Mouse (Mus musculus) midbrain, embryonic 15.5 days (tissue): ENCODE data around the gene Iba57. TPM values are rescaled to one million over a fixed set of nuclear protein-coding genes. Genes with fewer than 3 reads are reported as not detected.

ENCODE experiments used
- ATAC-seq: fragments of 200-750 bp; cut with Nextera tagmentation; replicated peaks from 2 replicates; pipeline ENCODE4 v1.8.0; 2017; ENCODE audit warnings: moderate TSS enrichment
- H3K27ac ChIP-seq: fragments of 300-500 bp; sonication (generic); 2 replicates; pipeline ENCODE4 v1.5.1; 2015; ENCODE audit warnings: mild to moderate bottlenecking, inconsistent platforms
- H3K27me3 ChIP-seq: fragments of 300-500 bp; sonication (generic); replicated peaks from 2 replicates; pipeline ENCODE4 v1.6.1; 2015; ENCODE audit warnings: inconsistent platforms
- H3K36me3 ChIP-seq: fragments of 300-500 bp; sonication (generic); replicated peaks from 2 replicates; pipeline ENCODE4 v1.6.1; 2015; ENCODE audit warnings: inconsistent platforms
- H3K4me1 ChIP-seq: fragments of 300-500 bp; sonication (generic); 2 replicates; pipeline ENCODE4 v1.6.1; 2015; ENCODE audit warnings: inconsistent platforms
- H3K4me2 ChIP-seq: fragments of 300-500 bp; sonication (generic); 2 replicates; pipeline ENCODE4 v1.6.1; 2015; ENCODE audit warnings: inconsistent platforms, mild to moderate bottlenecking, moderate library complexity
- H3K4me3 ChIP-seq: fragments of 300-500 bp; sonication (generic); 2 replicates; pipeline ENCODE4 v1.5.1; 2015; ENCODE audit warnings: mild to moderate bottlenecking, inconsistent platforms
- H3K9ac ChIP-seq: fragments of 300-500 bp; sonication (generic); 2 replicates; pipeline ENCODE4 v1.6.1; 2015; ENCODE audit warnings: mild to moderate bottlenecking, inconsistent platforms
- H3K9me3 ChIP-seq: fragments of 300-500 bp; sonication (generic); 2 replicates; pipeline ENCODE4 v1.6.1; 2016; ENCODE audit warnings: inconsistent platforms
- WGBS: fragments of 180-500 bp; shearing (Covaris S2); methylation state at CpG from one replicate; pipeline ENCODE4 v1.1.7; 2015; ENCODE audit warnings: mixed read lengths; 5-methylcytosine and 5-hydroxymethylcytosine counted together
- polyA plus RNA-seq: library from polyadenylated mRNA; unstranded; fragments of >200 nt; fragmentation: Nextera tagmentation; extraction: Ambion mirVana; gene quantifications from 2 replicates; pipeline ENCODE4 v1.2.1, GENCODE M21; 2015

Gene Iba57
- polyA plus RNA-seq, 1 experiment from 2014 or later = 8.7 TPM

GRCm38 (mm10) chr11:59196230-59196629 is 32.7 kb upstream of the Iba57 start:
- no peaks in the 10 kb centered on the region for H3K27me3 ChIP-seq

GRCm38 (mm10) chr11:59192059-59192386 is 28.5 kb upstream of the Iba57 start, which contains the start of gene Guk1:
TSS of gene Guk1 (minus strand) at chr11:59192212.
- H3K4me3 ChIP-seq = peak within 1 kb of the TSS; percentile 82
- no peaks in the 10 kb centered on the region for H3K36me3 ChIP-seq
- 5% methylated on average over 16 of the region's 16 CpGs for WGBS
- ATAC-seq = peak; percentile 38
- H3K27ac ChIP-seq = peak within 1 kb of the TSS; percentile 93
- H3K27me3 ChIP-seq = no peaks in the 10 kb centered on the region
- H3K9ac ChIP-seq = peak within 1 kb of the TSS; percentile 80
- peaks cover 29% of the 10 kb centered on the region for H3K4me1 ChIP-seq
- no peaks in the 10 kb centered on the region for H3K9me3 ChIP-seq
- peak within 1 kb of the TSS; percentile 77 for H3K4me2 ChIP-seq

More at GRCm38 (mm10) chr11:59196230-59196629, 32.7 kb upstream of the Iba57 start:
- Histone ChIP-seq H3K9me3 (no peaks in the 10 kb centered on the region), H3K4me1 (peaks cover 5% of the 10 kb centered on the region), H3K4me2 (no peak overlapping the region), H3K27ac (no peak overlapping the region), H3K9ac (no peak overlapping the region), H3K4me3 (no peak overlapping the region), H3K36me3 (no peaks in the 10 kb centered on the region)
- no peak for ATAC-seq

DNA sequence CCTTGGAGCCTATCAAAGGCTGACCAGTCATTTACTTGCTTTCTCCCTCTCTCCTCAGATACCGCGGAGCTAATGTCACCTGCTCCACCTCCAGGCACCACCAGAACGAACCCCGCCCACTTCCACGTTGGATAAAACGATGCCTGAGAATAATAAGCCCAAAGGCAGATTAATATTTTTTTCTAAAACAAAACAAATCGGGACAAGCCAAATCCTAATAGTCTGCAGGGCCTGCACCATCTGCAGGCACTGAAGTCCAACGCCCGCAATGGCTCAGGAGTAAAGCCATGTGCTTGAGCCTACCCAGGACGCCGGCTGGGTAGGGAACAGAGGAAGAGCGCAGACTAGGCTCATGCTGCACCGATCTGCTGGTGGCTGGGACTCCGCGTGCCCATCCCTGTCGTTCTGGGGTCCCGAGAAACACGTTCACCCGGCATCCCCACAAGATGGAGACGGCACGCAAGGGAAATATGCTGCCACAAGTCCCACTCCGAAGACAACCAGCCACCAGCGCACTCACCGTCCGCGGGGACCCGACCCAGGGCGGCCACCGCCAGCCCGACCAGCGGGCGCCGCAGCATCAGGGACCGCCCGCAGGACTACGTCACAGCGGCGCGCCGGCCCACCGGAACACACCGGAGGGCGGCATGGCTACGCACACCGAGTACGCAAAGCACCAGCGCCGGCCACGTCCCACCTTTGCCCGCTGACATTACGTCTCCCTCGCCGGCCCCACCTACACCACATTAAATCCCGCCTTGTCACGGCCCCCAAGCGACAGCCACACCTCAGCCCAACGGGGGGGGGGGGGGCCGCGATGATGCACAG is 27.9 kb upstream of the Iba57 start:
- H3K27ac ChIP-seq = peak overlapping the region; percentile 93
- under 1% methylated on average over 56 of the region's 59 CpGs for WGBS

DNA sequence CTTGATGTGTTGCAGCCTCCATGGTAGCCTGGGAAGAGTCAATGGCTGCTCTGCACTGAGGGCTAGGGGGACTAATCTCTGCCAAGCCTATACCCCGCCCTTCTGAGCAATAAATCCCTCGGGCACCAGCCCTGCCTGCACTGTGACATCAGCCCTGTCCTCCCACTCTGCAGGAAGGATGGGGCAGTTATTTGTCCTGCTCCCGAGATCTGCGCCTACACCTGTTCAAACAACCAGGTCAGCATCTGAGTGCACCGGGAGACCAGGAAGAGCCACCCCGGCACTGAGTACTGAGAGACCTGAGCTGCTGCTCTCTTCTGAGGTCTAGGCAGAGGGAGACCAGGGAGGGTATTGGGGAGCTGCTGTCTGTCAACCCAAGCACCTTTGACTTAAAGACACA is 24.2 kb upstream of the Iba57 start:
- peaks cover 18% of the 10 kb centered on the region; the same call in 1 of the 2 replicates for H3K36me3 ChIP-seq
- H3K9me3 ChIP-seq = no peaks in the 10 kb centered on the region
- no peaks in the 10 kb centered on the region for H3K27me3 ChIP-seq
- H3K27ac ChIP-seq = no peak overlapping the region
- H3K4me2 ChIP-seq = no peak overlapping the region
- H3K4me3 ChIP-seq = no peak overlapping the region
- peaks cover 29% of the 10 kb centered on the region for H3K4me1 ChIP-seq
- 92% methylated on average over 6 of the region's 6 CpGs for WGBS
- H3K9ac ChIP-seq = no peak overlapping the region
- ATAC-seq = no peak

More for the DNA sequence above, 27.9 kb upstream of the Iba57 start:
- Histone ChIP-seq H3K36me3 (no peaks in the 10 kb centered on the region; the same call in 1 of the 2 replicates), H3K9me3 (no peaks in the 10 kb centered on the region), H3K4me2 (peak overlapping the region; percentile 77), H3K4me1 (peaks cover 29% of the 10 kb centered on the region), H3K27me3 (no peaks in the 10 kb centered on the region), H3K9ac (peak overlapping the region; percentile 80), H3K4me3 (peak overlapping the region; percentile 82)
- ATAC-seq = peak; percentile 95

GRCm38 (mm10) chr11:59185490-59185889 is 22.0 kb upstream of the Iba57 start:
- Histone ChIP-seq H3K27ac (no peak overlapping the region), H3K9ac (no peak overlapping the region), H3K4me1 (peaks cover 22% of the 10 kb centered on the region), H3K4me2 (no peak overlapping the region), H3K36me3 (peaks cover 18% of the 10 kb centered on the region; the same call in 1 of the 2 replicates), H3K27me3 (no peaks in the 10 kb centered on the region), H3K9me3 (no peaks in the 10 kb centered on the region), H3K4me3 (no peak overlapping the region)
- ATAC-seq = no peak
- 85% methylated on average over 5 of the region's 5 CpGs for WGBS

- Histone ChIP-seq H3K4me3 (no peak overlapping the region), H3K9me3 (no peaks in the 10 kb centered on the region), H3K27ac (no peak overlapping the region), H3K4me2 (no peak overlapping the region), H3K4me1 (peaks cover 6% of the 10 kb centered on the region; the same call in 1 of the 2 replicates), H3K9ac (no peak overlapping the region), H3K27me3 (peaks cover 8% of the 10 kb centered on the region), H3K36me3 (peaks cover 18% of the 10 kb centered on the region; the same call in 1 of the 2 replicates)
- no peak for ATAC-seq
- 38% methylated on average over 3 of the region's 3 CpGs for WGBS
These were observed 20.3 kb upstream of the Iba57 start for GRCm38 (mm10) chr11:59183821-59184220.

DNA sequence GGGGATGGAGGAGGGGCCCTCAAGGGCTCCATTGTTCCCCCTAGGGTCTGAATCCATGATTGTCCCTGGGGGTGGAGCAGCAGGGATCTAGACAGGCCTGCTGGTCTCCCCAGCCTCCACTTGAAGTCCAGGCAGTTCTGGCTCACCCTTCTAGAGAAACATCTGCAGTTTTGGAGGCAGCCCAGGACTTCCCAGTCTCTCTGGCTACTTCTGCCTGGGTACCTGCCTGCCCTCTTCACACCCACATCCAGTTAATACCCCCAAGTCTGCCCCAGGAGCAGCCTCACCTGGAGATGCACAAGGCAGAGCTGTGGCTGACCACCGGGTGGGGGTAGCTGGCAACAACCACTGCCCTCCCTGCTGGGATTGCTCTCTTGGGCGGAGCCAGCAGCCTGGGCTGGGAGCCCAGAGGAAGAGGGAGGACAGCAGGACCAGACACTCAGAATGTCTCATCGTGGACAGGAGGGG is 19.4 kb upstream of the Iba57 start, which contains the start of gene Gjc2:
Gene Gjc2 (minus strand): TSS at position 350 of the 468 bp plus-strand sequence.
- H3K4me1 ChIP-seq = no peaks in the 10 kb centered on the region
- peaks cover 18% of the 10 kb centered on the region for H3K27me3 ChIP-seq
- no peak within 1 kb of the TSS for H3K4me2 ChIP-seq
- no peak within 1 kb of the TSS for H3K9ac ChIP-seq
- WGBS = 24% methylated on average over 3 of the region's 3 CpGs
- H3K4me3 ChIP-seq = no peak within 1 kb of the TSS
- no peaks in the 10 kb centered on the region for H3K9me3 ChIP-seq
- no peak for ATAC-seq
- no peak within 1 kb of the TSS for H3K27ac ChIP-seq
- H3K36me3 ChIP-seq = peaks cover 18% of the 10 kb centered on the region; the same call in 1 of the 2 replicates

- no peaks in the 10 kb centered on the region for H3K36me3 ChIP-seq
- no peak overlapping the region for H3K4me2 ChIP-seq
- no peaks in the 10 kb centered on the region for H3K9me3 ChIP-seq
- H3K9ac ChIP-seq = no peak overlapping the region
- no peak overlapping the region for H3K4me3 ChIP-seq
- H3K27me3 ChIP-seq = peaks cover 56% of the 10 kb centered on the region
- no peak overlapping the region for H3K27ac ChIP-seq
- ATAC-seq = no peak
- WGBS = 11% methylated on average over 34 of the region's 34 CpGs
- no peaks in the 10 kb centered on the region for H3K4me1 ChIP-seq
These were observed 13.4 kb upstream of the Iba57 start for GRCm38 (mm10) chr11:59176921-59177320.

GRCm38 (mm10) chr11:59176475-59176874 is 12.9 kb upstream of the Iba57 start:
- Histone ChIP-seq H3K27me3 (peaks cover 56% of the 10 kb centered on the region), H3K4me1 (no peaks in the 10 kb centered on the region), H3K9me3 (no peaks in the 10 kb centered on the region), H3K36me3 (no peaks in the 10 kb centered on the region), H3K4me2 (no peak overlapping the region), H3K4me3 (0 out of 2 replicates have a peak overlapping the region, but pooled peaks have one; percentile 4), H3K9ac (no peak overlapping the region), H3K27ac (no peak overlapping the region)
- no peak for ATAC-seq
- 3% methylated on average over 48 of the region's 48 CpGs for WGBS

- peaks cover 52% of the 10 kb centered on the region for H3K27me3 ChIP-seq
- H3K4me2 ChIP-seq = no peak overlapping the region
- H3K4me3 ChIP-seq = no peak overlapping the region
- no peak overlapping the region for H3K9ac ChIP-seq
- H3K4me1 ChIP-seq = no peaks in the 10 kb centered on the region
- no peak overlapping the region for H3K27ac ChIP-seq
- H3K9me3 ChIP-seq = no peaks in the 10 kb centered on the region
- no peak for ATAC-seq
- no peaks in the 10 kb centered on the region for H3K36me3 ChIP-seq
- WGBS = 46% methylated on average over 6 of the region's 6 CpGs
These were observed 10.8 kb upstream of the Iba57 start for GRCm38 (mm10) chr11:59174189-59174838.

DNA sequence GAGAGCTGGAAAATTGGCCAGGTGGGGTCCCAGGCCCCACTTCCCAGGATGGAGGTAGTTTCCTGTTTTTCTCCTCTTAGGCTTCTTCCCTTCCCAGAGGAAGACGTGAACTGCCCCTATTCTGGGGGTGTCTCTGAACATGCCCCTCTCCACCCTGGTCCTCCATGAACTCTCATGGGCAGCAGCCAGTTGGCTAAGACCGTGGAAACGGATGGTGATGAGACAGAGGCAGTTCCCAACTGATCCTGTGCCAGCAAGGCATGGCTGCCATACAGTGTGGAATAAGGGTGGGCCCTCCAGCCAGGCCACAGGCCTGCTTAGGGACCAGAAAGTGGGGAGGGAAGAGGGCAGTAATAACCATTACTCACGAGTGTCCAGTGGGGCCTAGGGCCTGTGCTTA is 7.0 kb upstream of the Iba57 start:
- ATAC-seq = no peak
- H3K36me3 ChIP-seq = no peaks in the 10 kb centered on the region
- no peaks in the 10 kb centered on the region for H3K4me1 ChIP-seq
- peaks cover 15% of the 10 kb centered on the region for H3K27me3 ChIP-seq
- no peak overlapping the region for H3K4me3 ChIP-seq
- no peak overlapping the region for H3K4me2 ChIP-seq
- WGBS = 68% methylated on average over 4 of the region's 4 CpGs
- H3K27ac ChIP-seq = no peak overlapping the region
- H3K9ac ChIP-seq = no peak overlapping the region
- H3K9me3 ChIP-seq = no peaks in the 10 kb centered on the region

- 84% methylated on average over 3 of the region's 3 CpGs for WGBS
- Histone ChIP-seq H3K4me2 (no peak overlapping the region), H3K9ac (no peak overlapping the region), H3K27ac (no peak overlapping the region), H3K4me1 (no peaks in the 10 kb centered on the region), H3K36me3 (no peaks in the 10 kb centered on the region), H3K4me3 (no peak overlapping the region), H3K9me3 (no peaks in the 10 kb centered on the region), H3K27me3 (peaks cover 7% of the 10 kb centered on the region)
- ATAC-seq = no peak
These were observed 6.3 kb upstream of the Iba57 start for GRCm38 (mm10) chr11:59169807-59170206.
